10 mouse cellular contexts compared by ENCODE assay signal in the genomic region with DNA sequence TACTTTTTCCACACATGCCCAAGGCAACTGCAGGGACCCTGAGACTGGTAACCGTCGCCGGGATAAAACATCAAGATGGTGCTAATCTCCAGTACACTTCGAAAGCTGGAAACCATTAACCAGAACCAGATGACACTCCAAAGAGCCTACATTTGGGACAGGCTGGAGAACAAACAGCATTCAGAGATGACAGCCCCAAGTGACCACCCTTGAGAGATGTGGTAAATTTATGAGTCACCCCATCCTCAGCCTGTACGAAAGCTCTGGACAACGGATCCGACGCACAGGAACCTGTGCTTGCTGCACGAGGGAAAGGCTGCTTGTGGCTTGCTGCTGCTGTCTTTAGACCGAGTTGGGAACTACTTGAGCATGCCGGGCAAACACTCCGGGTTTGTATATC. TPM values are rescaled to one million over a fixed set of nuclear protein-coding genes. Genes with fewer than 3 reads are reported as not detected.
DNase-seq lines count a peak whose midpoint lies in the region; ATAC-seq and TF ChIP-seq lines count a peak whose summit lies in the region.
"Had no signal": no experiment of that assay in that cellular context is flagged by ENCODE, and none has a peak within 500 bp of the region (broad histone marks: within the 10 kb centered on the region; RNA-seq: fewer than 3 reads in every experiment).

No protein-coding gene starts in this region.

- H3K4me2 ChIP-seq in forebrain, embryonic 16.5 days (ENCODE audit: low read length): no peak overlapping the region
- peak overlapping the region; percentile 35; the same call in 1 of the 2 replicates for H3K4me2 ChIP-seq in lung, embryonic 15.5 days
- peak overlapping the region; percentile 27 for H3K4me2 ChIP-seq in stomach, embryonic 16.5 days (ENCODE audit: low read depth, low read length)

- peak overlapping the region; percentile 21; the same call in 1 of the 2 replicates for H3K4me3 ChIP-seq in forebrain, embryonic 10.5 days
- H3K4me3 ChIP-seq in forebrain, embryonic 16.5 days (replicated peaks; ENCODE audit: low read length): no peak overlapping the region
- H3K4me3 ChIP-seq in lung, embryonic 15.5 days: no peak overlapping the region
- H3K4me3 ChIP-seq in lung, adult 2 months (replicated peaks; ENCODE audit: extremely low read depth, low read depth, low read length): no peak overlapping the region
- peak overlapping the region; percentile 36 for H3K4me3 ChIP-seq in limb, embryonic 10.5 days
- no peak overlapping the region for H3K4me3 ChIP-seq in stomach, embryonic 16.5 days (replicated peaks; ENCODE audit: low read length)
- H3K4me3 ChIP-seq: megakaryocyte, embryonic 14.5 days had no signal

- DNase-seq in forebrain, embryonic 10.5 days (ENCODE audit: extremely low spot score, low spot score): no peak
- DNase-seq in lung, adult 2 months: no peak
- peak; percentile 46 for DNase-seq in limb, embryonic 10.5 days (ENCODE audit: low spot score)
- no peak for DNase-seq in spleen, postnatal 4 days (ENCODE audit: low spot score in 2 of 2)
- no peak for DNase-seq in thymus, postnatal 14 days
- DNase-seq: spleen, adult 18-20 months had no signal

- H3K27ac ChIP-seq in forebrain, embryonic 10.5 days: peak overlapping the region; percentile 81
- H3K27ac ChIP-seq in forebrain, embryonic 16.5 days (ENCODE audit: low read length): no peak overlapping the region
- peak overlapping the region; percentile 76; the same call in 1 of the 2 replicates for H3K27ac ChIP-seq in lung, embryonic 15.5 days
- peak overlapping the region; percentile 82 for H3K27ac ChIP-seq in limb, embryonic 10.5 days
- H3K27ac ChIP-seq in stomach, embryonic 16.5 days (ENCODE audit: low read length): peak overlapping the region; percentile 64; the same call in 1 of the 2 replicates

- H3K36me3 ChIP-seq in forebrain, embryonic 10.5 days (replicated peaks): no peaks in the 10 kb centered on the region
- no peaks in the 10 kb centered on the region for H3K36me3 ChIP-seq in forebrain, embryonic 16.5 days (ENCODE audit: control insufficient read depth, insufficient read depth)
- H3K36me3 ChIP-seq in lung, embryonic 15.5 days: no peaks in the 10 kb centered on the region
- H3K36me3 ChIP-seq in limb, embryonic 10.5 days: no peaks in the 10 kb centered on the region
- no peaks in the 10 kb centered on the region for H3K36me3 ChIP-seq in stomach, embryonic 16.5 days (ENCODE audit: control insufficient read depth, insufficient read depth, low read length)

- WGBS in forebrain, embryonic 10.5 days: 70% methylated on average over 12 of the region's 12 CpGs
- 77% methylated on average over 12 of the region's 12 CpGs for WGBS in forebrain, embryonic 16.5 days
- WGBS in lung, embryonic 15.5 days: 60% methylated on average over 12 of the region's 12 CpGs
- WGBS in lung, adult 2 months: 54% methylated on average over 12 of the region's 12 CpGs
- WGBS in limb, embryonic 10.5 days: 35% methylated on average over 12 of the region's 12 CpGs
- WGBS in stomach, embryonic 16.5 days: 58% methylated on average over 12 of the region's 12 CpGs

- H3K9ac ChIP-seq in forebrain, embryonic 16.5 days (replicated peaks; ENCODE audit: low read depth, low read length): no peak overlapping the region
- H3K9ac ChIP-seq in lung, embryonic 15.5 days: no peak overlapping the region
- H3K9ac ChIP-seq in stomach, embryonic 16.5 days (ENCODE audit: low read length): peak overlapping the region; percentile 2; the same call in 1 of the 2 replicates

- no peak for TF ChIP-seq POLR2A in lung, adult 2 months (IDR thresholded peaks at IDR 0.05; ENCODE audit: borderline replicate concordance, extremely low read depth, low read depth, low read length)

- no peak for ATAC-seq in forebrain, embryonic 16.5 days
- ATAC-seq in lung, embryonic 15.5 days (ENCODE audit: borderline replicate concordance, extremely low read depth, low FRiP score, low TSS enrichment): no peak
- ATAC-seq in stomach, embryonic 16.5 days (ENCODE audit: insufficient read depth, low FRiP score): no peak

- H3K4me1 ChIP-seq in forebrain, embryonic 10.5 days: peaks cover 56% of the 10 kb centered on the region
- peaks cover 30% of the 10 kb centered on the region for H3K4me1 ChIP-seq in forebrain, embryonic 16.5 days (replicated peaks; ENCODE audit: control insufficient read depth, insufficient read depth, low read length)
- H3K4me1 ChIP-seq in lung, embryonic 15.5 days: peaks cover 41% of the 10 kb centered on the region
- H3K4me1 ChIP-seq in lung, adult 2 months (ENCODE audit: control insufficient read depth, insufficient read depth, low read length): peaks cover 8% of the 10 kb centered on the region
- H3K4me1 ChIP-seq in limb, embryonic 10.5 days: peaks cover 54% of the 10 kb centered on the region
- peaks cover 36% of the 10 kb centered on the region for H3K4me1 ChIP-seq in stomach, embryonic 16.5 days (ENCODE audit: control insufficient read depth, insufficient read depth, low read length)

- H3K9me3 ChIP-seq in forebrain, embryonic 10.5 days: no peaks in the 10 kb centered on the region; the same call in 1 of the 2 replicates
- no peaks in the 10 kb centered on the region for H3K9me3 ChIP-seq in forebrain, embryonic 16.5 days (ENCODE audit: control insufficient read depth, low read length)
- no peaks in the 10 kb centered on the region for H3K9me3 ChIP-seq in lung, embryonic 15.5 days
- H3K9me3 ChIP-seq in limb, embryonic 10.5 days (replicated peaks): no peaks in the 10 kb centered on the region
- H3K9me3 ChIP-seq in stomach, embryonic 16.5 days (replicated peaks; ENCODE audit: control insufficient read depth, low read length): no peaks in the 10 kb centered on the region
- H3K9me3 ChIP-seq: megakaryocyte, embryonic 14.5 days had no signal

- TF ChIP-seq CTCF in lung, adult 2 months (IDR thresholded peaks at IDR 0.05; ENCODE audit: insufficient read depth, low read length): no peak

- H3K27me3 ChIP-seq in forebrain, embryonic 10.5 days (ENCODE audit: poor library complexity, severe bottlenecking): no peaks in the 10 kb centered on the region
- H3K27me3 ChIP-seq in forebrain, embryonic 16.5 days (replicated peaks; ENCODE audit: control insufficient read depth, insufficient read depth, low read length): no peaks in the 10 kb centered on the region
- H3K27me3 ChIP-seq in lung, embryonic 15.5 days: no peaks in the 10 kb centered on the region
- no peaks in the 10 kb centered on the region for H3K27me3 ChIP-seq in limb, embryonic 10.5 days (ENCODE audit: low read depth, poor library complexity, severe bottlenecking)
- H3K27me3 ChIP-seq in stomach, embryonic 16.5 days (ENCODE audit: control insufficient read depth, insufficient read depth, low read length): no peaks in the 10 kb centered on the region
- H3K27me3 ChIP-seq: megakaryocyte, embryonic 14.5 days had no signal

RNA-seq across cellular contexts. Expression of a gene that starts 34.2 kb away (rescaled TPM):
- polyA plus RNA-seq in forebrain, embryonic 10.5 days (2016; fragmentation: Nextera tagmentation; extraction: Ambion mirVana): 42.8 and 43.1 TPM in 2 replicates
- 110 and 127 TPM in 2 replicates for polyA plus RNA-seq in forebrain, embryonic 16.5 days (2015; fragmentation: Nextera tagmentation; extraction: Ambion mirVana)
- polyA plus RNA-seq in lung, embryonic 15.5 days (2015; fragmentation: Nextera tagmentation; extraction: Ambion mirVana): 50.1 and 52.0 TPM in 2 replicates
- 94.3 and 142 TPM in 2 replicates for polyA plus RNA-seq in lung, adult 2 months (2012; rRNA removed)
- polyA plus RNA-seq in limb, embryonic 10.5 days (2016; fragmentation: Nextera tagmentation; extraction: Ambion mirVana): 45.2 and 54.6 TPM in 2 replicates
- polyA plus RNA-seq in stomach, embryonic 16.5 days (2015; fragmentation: Nextera tagmentation; extraction: Ambion mirVana): 92.6 and 109 TPM in 2 replicates

RNA-seq across cellular contexts. Expression of a gene that starts 44.5 kb away (rescaled TPM):
- 5.6 and 6.2 TPM in 2 replicates for polyA plus RNA-seq in forebrain, embryonic 10.5 days (2016; fragmentation: Nextera tagmentation; extraction: Ambion mirVana)
- 36.1 and 41.8 TPM in 2 replicates for polyA plus RNA-seq in forebrain, embryonic 16.5 days (2015; fragmentation: Nextera tagmentation; extraction: Ambion mirVana)
- polyA plus RNA-seq in lung, embryonic 15.5 days (2015; fragmentation: Nextera tagmentation; extraction: Ambion mirVana): 10.8 and 11.0 TPM in 2 replicates
- 23.2 and 38.3 TPM in 2 replicates for polyA plus RNA-seq in lung, adult 2 months (2012; rRNA removed)
- polyA plus RNA-seq in limb, embryonic 10.5 days (2016; fragmentation: Nextera tagmentation; extraction: Ambion mirVana): 5.9 and 8.5 TPM in 2 replicates
- 9.4 and 11.8 TPM in 2 replicates for polyA plus RNA-seq in stomach, embryonic 16.5 days (2015; fragmentation: Nextera tagmentation; extraction: Ambion mirVana)

Comparison
In these comparisons a context has a peak if more than half of its experiments do, and no peak if none do; other contexts are left out.
1. H3K4me3 ChIP-seq: peak in forebrain, embryonic 10.5 days (single experiment) and limb, embryonic 10.5 days (single experiment); none in forebrain, embryonic 16.5 days (single experiment), lung, embryonic 15.5 days (single experiment), lung, adult 2 months (single experiment) and stomach, embryonic 16.5 days (single experiment).